Comparison of ENCODE assay signal across 20 mouse cellular contexts in genomic region chr6:108325400-108325799, GRCm38 (mm10).
"Had no signal": no experiment of that assay in that cellular context is flagged by ENCODE, and none has a peak within 500 bp of the region (broad histone marks: within the 10 kb centered on the region; RNA-seq: fewer than 3 reads in every experiment).

No protein-coding gene starts in this region.

- H3K36me3 ChIP-seq: midbrain, embryonic 10.5 days; midbrain, embryonic 12.5 days; neural tube, embryonic 13.5 days; neural tube, embryonic 15.5 days; stomach, embryonic 15.5 days had no signal

- H3K4me2 ChIP-seq: lung, embryonic 14.5 days; midbrain, embryonic 12.5 days; neural tube, embryonic 13.5 days; neural tube, embryonic 15.5 days; stomach, embryonic 15.5 days had no signal

- ATAC-seq: midbrain, embryonic 16.5 days had no signal

- DNase-seq: lung, embryonic 14.5 days; lung, postnatal 10 days; lung, postnatal 4 days; midbrain, embryonic 14.5 days; retina, postnatal 1 day; right cerebral cortex, adult 18-20 months; right cerebral cortex, postnatal 25 days; right cerebral cortex, postnatal 4 days; spleen, adult 18-20 months; thymus, adult 2 months; thymus, postnatal 25 days; thymus, postnatal 4 days had no signal

- H3K4me1 ChIP-seq: midbrain, embryonic 12.5 days; neural tube, embryonic 15.5 days; stomach, embryonic 15.5 days had no signal

- H3K4me3 ChIP-seq: midbrain, embryonic 10.5 days; midbrain, embryonic 12.5 days; myocyte; neural tube, embryonic 13.5 days; neural tube, embryonic 15.5 days; stomach, embryonic 15.5 days had no signal

- H3K27ac ChIP-seq: midbrain, embryonic 10.5 days; midbrain, embryonic 12.5 days; neural tube, embryonic 13.5 days; neural tube, embryonic 15.5 days; stomach, embryonic 15.5 days; stomach, postnatal 0 days had no signal

- H3K27me3 ChIP-seq: midbrain, embryonic 12.5 days; neural tube, embryonic 13.5 days; neural tube, embryonic 15.5 days; stomach, embryonic 15.5 days had no signal

- H3K9ac ChIP-seq: lung, embryonic 14.5 days; midbrain, embryonic 12.5 days; neural tube, embryonic 13.5 days; neural tube, embryonic 15.5 days; stomach, embryonic 15.5 days had no signal

- H3K9me3 ChIP-seq: midbrain, embryonic 10.5 days; midbrain, embryonic 12.5 days; neural tube, embryonic 13.5 days; neural tube, embryonic 15.5 days; stomach, embryonic 15.5 days had no signal
